Mouse (Mus musculus): ENCODE results near the gene Znhit6. TPM values are rescaled to one million over a fixed set of nuclear protein-coding genes. Genes with fewer than 3 reads are reported as not detected.

Gene Znhit6
- polyA plus RNA-seq, 1 experiment from 2014 or later = 23.3 TPM

DNA sequence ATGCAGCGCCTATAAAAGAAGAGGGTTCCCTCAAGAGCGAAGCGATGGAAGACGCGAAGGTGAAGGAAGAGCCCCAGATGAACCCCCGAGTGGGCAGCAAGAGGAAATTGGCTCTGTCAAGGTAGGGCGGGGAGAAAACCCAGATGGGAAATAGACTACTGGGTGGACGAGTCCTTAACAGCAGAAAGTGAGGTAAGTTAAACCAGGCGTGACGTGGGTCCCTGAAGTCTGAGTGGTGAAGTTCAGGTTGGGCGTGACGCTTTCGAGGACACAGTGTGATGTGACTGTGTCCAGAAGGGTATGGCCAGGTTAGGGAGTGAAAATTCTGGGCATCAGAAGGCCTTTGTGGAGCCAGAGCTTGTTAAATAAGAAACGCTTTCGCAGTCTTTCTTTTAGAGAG, 871 bp downstream of the Znhit6 start:
- no peak for ATAC-seq (ENCODE audit: extremely low read depth, insufficient number of reproducible peaks, low FRiP score, low TSS enrichment)
- H3K27me3 ChIP-seq (replicated peaks) = no peaks in the 10 kb centered on the region
- no peaks in the 10 kb centered on the region for H3K9me3 ChIP-seq
- no peak overlapping the region for H3K27ac ChIP-seq (replicated peaks)
- H3K4me1 ChIP-seq = peaks cover 19% of the 10 kb centered on the region
- peak overlapping the region; percentile 91 for H3K4me3 ChIP-seq
- WGBS = 27% methylated on average over 15 of the region's 15 CpGs
- peak overlapping the region; percentile 92 for H3K4me2 ChIP-seq
- peaks cover 42% of the 10 kb centered on the region for H3K36me3 ChIP-seq
- H3K9ac ChIP-seq = peak overlapping the region; percentile 83

GRCm38 (mm10) chr3:145583043-145583442, 7.0 kb downstream of the Znhit6 start:
- WGBS = 79% methylated on average over 4 of the region's 4 CpGs
- no peak for ATAC-seq (ENCODE audit: extremely low read depth, insufficient number of reproducible peaks, low FRiP score, low TSS enrichment)
- H3K4me3 ChIP-seq = no peak overlapping the region
- no peaks in the 10 kb centered on the region for H3K4me1 ChIP-seq
- H3K4me2 ChIP-seq = no peak overlapping the region
- H3K36me3 ChIP-seq = peaks cover 85% of the 10 kb centered on the region
- H3K27me3 ChIP-seq (replicated peaks) = no peaks in the 10 kb centered on the region
- no peaks in the 10 kb centered on the region for H3K9me3 ChIP-seq
- no peak overlapping the region for H3K27ac ChIP-seq (replicated peaks)
- H3K9ac ChIP-seq = no peak overlapping the region

DNA sequence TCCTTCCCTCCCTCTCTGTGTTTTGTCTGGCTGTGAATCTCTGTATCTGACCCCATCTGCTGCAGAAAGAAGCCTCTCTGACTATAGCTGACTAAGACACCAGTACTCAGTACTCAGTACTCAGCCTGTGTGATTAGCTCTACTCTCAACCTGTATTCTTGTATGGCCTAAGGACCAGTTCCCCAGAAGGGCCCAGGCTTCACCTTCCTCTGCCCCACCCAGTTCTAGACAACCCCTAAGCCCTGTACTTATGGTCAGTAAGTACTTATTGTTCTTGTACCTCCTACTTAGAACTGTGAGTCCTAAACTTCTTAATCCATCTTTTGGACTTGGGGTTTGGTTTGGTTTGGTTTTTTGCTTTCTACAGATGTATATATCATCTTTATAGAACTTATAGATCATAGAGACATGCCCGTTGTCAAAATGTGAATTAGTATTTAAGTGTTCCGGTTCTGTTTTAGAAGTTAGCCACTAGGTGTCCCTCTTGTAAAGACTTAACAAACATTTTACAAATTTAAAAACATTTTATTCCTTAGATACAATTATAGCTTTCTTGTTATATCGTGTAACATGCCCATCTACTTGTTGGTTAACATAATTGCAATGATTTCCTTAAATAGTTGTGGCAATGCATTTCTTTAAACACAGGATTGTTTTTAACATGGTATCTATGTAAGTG, 7.7 kb downstream of the Znhit6 start:
- Histone ChIP-seq H3K27me3 (replicated peaks) (no peaks in the 10 kb centered on the region), H3K4me2 (no peak overlapping the region), H3K27ac (replicated peaks) (no peak overlapping the region), H3K9ac (no peak overlapping the region), H3K9me3 (no peaks in the 10 kb centered on the region), H3K4me3 (no peak overlapping the region), H3K36me3 (peaks cover 79% of the 10 kb centered on the region), H3K4me1 (no peaks in the 10 kb centered on the region)
- WGBS = 63% methylated on average over 3 of the region's 3 CpGs
- ATAC-seq (ENCODE audit: extremely low read depth, insufficient number of reproducible peaks, low FRiP score, low TSS enrichment) = no peak

DNA sequence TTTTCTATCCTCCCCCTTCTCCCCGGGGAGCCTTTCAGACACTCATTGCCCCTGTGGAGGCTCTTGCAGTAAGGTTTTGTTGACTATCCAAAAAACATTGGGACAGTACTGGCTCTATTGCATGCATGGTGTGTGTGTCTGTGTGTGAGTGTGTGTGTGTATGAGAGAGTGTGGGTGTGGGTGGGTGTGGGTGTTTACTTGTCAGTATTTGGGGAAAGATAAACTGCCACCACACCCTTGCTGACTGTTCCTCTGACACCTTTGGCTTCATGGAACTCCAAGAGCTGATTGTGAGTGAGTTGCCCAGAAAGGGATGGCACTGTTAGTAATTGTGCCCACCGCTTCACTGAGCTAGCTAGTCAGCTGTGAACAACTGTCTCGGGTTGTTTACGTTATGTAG, 14.6 kb downstream of the Znhit6 start:
- H3K4me2 ChIP-seq = peak overlapping the region; percentile 16; the same call in 1 of the 2 replicates
- no peaks in the 10 kb centered on the region for H3K4me1 ChIP-seq
- ATAC-seq (ENCODE audit: extremely low read depth, insufficient number of reproducible peaks, low FRiP score, low TSS enrichment) = no peak
- H3K36me3 ChIP-seq = peaks cover 80% of the 10 kb centered on the region
- H3K9ac ChIP-seq = no peak overlapping the region
- no peaks in the 10 kb centered on the region for H3K9me3 ChIP-seq
- 90% methylated on average over 4 of the region's 4 CpGs for WGBS
- H3K27ac ChIP-seq (replicated peaks) = no peak overlapping the region
- no peaks in the 10 kb centered on the region for H3K27me3 ChIP-seq (replicated peaks)
- no peak overlapping the region for H3K4me3 ChIP-seq

GRCm38 (mm10) chr3:145591841-145592542, 16.0 kb downstream of the Znhit6 start:
- H3K4me3 ChIP-seq = no peak overlapping the region
- H3K9ac ChIP-seq = no peak overlapping the region
- WGBS = 90% methylated on average over 6 of the region's 6 CpGs
- no peaks in the 10 kb centered on the region for H3K9me3 ChIP-seq
- no peak overlapping the region for H3K27ac ChIP-seq (replicated peaks)
- ATAC-seq (ENCODE audit: extremely low read depth, insufficient number of reproducible peaks, low FRiP score, low TSS enrichment) = no peak
- no peaks in the 10 kb centered on the region for H3K27me3 ChIP-seq (replicated peaks)
- H3K4me2 ChIP-seq = no peak overlapping the region
- no peaks in the 10 kb centered on the region for H3K4me1 ChIP-seq
- peaks cover 74% of the 10 kb centered on the region for H3K36me3 ChIP-seq

DNA sequence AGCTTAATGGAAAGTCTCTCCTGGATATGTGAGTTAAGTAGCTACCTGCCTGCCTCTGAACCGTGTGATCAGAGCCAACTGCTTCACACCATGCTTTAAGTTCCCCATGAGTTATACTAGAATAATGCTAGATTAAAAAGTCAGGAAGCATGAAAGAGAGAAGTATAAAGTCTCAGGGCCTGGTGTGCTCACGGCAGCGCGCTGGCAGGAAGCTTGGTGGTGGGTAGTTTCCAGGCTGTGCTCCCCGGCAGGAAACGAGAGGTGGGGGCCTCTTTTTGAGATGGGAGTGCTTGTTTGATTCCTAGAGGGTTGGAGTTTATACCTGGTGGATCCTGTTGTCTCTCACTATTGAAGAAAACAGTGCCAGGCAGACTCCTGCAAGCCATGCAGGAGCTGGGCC, 19.3 kb downstream of the Znhit6 start:
- Histone ChIP-seq H3K9ac (no peak overlapping the region), H3K4me1 (peaks cover under 1% of the 10 kb centered on the region; the same call in 1 of the 2 replicates), H3K27ac (replicated peaks) (no peak overlapping the region), H3K27me3 (replicated peaks) (no peaks in the 10 kb centered on the region), H3K36me3 (peaks cover 86% of the 10 kb centered on the region), H3K9me3 (no peaks in the 10 kb centered on the region), H3K4me3 (no peak overlapping the region), H3K4me2 (no peak overlapping the region)
- 87% methylated on average over 6 of the region's 6 CpGs for WGBS
- no peak for ATAC-seq (ENCODE audit: extremely low read depth, insufficient number of reproducible peaks, low FRiP score, low TSS enrichment)

DNA sequence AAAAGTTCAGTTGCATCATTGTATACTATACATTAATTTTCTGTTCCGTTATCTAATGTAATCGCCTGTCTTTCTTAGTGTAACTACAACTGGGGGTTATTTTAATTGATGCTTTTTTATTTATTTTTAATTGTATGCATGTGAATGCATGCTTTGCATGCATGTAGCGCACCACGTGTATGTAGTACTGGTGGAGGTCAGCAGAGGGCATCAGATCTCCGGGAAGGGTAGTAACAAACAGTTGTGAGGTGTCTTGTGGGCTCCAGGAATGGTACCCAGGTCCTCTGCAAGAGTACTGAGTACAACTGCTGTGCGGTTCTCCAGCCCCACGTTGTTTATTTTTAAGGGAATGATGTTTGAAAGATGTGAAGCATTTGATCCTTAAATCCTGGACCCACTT, 23.1 kb downstream of the Znhit6 start:
- H3K36me3 ChIP-seq = peaks cover 80% of the 10 kb centered on the region
- ATAC-seq (ENCODE audit: extremely low read depth, insufficient number of reproducible peaks, low FRiP score, low TSS enrichment) = no peak
- 91% methylated on average over 7 of the region's 7 CpGs for WGBS
- peaks cover 21% of the 10 kb centered on the region for H3K4me1 ChIP-seq
- no peak overlapping the region for H3K27ac ChIP-seq (replicated peaks)
- H3K9me3 ChIP-seq = no peaks in the 10 kb centered on the region
- no peak overlapping the region for H3K4me2 ChIP-seq
- H3K9ac ChIP-seq = no peak overlapping the region
- H3K4me3 ChIP-seq = no peak overlapping the region
- H3K27me3 ChIP-seq (replicated peaks) = no peaks in the 10 kb centered on the region

DNA sequence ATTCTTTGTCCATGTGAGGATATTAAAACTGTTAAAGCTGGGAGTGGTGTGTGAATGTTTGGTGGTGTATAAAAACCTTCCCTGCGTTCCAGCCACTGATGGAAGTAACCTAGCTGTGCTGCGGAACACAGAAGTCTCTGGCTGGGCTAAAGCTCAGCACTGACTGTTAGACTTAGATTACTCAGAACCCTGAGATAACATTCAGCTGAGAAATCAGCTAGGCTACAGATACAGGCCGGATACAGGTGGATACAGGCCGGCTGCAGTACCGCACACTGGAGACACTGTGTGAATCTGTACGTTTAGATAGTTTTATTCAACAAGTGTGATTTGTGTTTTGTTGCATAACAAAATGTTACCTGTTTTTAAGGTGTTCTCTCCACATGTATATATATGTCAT, 24.8 kb downstream of the Znhit6 start:
- H3K27me3 ChIP-seq (replicated peaks) = no peaks in the 10 kb centered on the region
- 62% methylated on average over 6 of the region's 6 CpGs for WGBS
- H3K9ac ChIP-seq = no peak overlapping the region
- no peak overlapping the region for H3K4me2 ChIP-seq
- H3K27ac ChIP-seq (replicated peaks) = no peak overlapping the region
- ATAC-seq (ENCODE audit: extremely low read depth, insufficient number of reproducible peaks, low FRiP score, low TSS enrichment) = no peak
- peaks cover 82% of the 10 kb centered on the region for H3K36me3 ChIP-seq
- H3K4me1 ChIP-seq = peaks cover 21% of the 10 kb centered on the region
- no peaks in the 10 kb centered on the region for H3K9me3 ChIP-seq
- H3K4me3 ChIP-seq = no peak overlapping the region

- Histone ChIP-seq H3K9me3 (no peaks in the 10 kb centered on the region), H3K36me3 (peaks cover 80% of the 10 kb centered on the region), H3K27ac (replicated peaks) (no peak overlapping the region), H3K27me3 (replicated peaks) (no peaks in the 10 kb centered on the region), H3K4me3 (no peak overlapping the region), H3K4me2 (no peak overlapping the region), H3K4me1 (peaks cover 21% of the 10 kb centered on the region), H3K9ac (no peak overlapping the region)
- ATAC-seq (ENCODE audit: extremely low read depth, insufficient number of reproducible peaks, low FRiP score, low TSS enrichment) = no peak
- 70% methylated on average over 6 of the region's 6 CpGs for WGBS
Observed at GRCm38 (mm10) chr3:145601345-145601744, 25.3 kb downstream of the Znhit6 start.

GRCm38 (mm10) chr3:145602410-145603206, 26.6 kb downstream of the Znhit6 start:
- H3K9me3 ChIP-seq = no peaks in the 10 kb centered on the region
- H3K27me3 ChIP-seq (replicated peaks) = no peaks in the 10 kb centered on the region
- H3K4me2 ChIP-seq = peak overlapping the region; percentile 18
- peaks cover 21% of the 10 kb centered on the region for H3K4me1 ChIP-seq
- no peak overlapping the region for H3K4me3 ChIP-seq
- WGBS = 48% methylated on average over 11 of the region's 11 CpGs
- peak overlapping the region; percentile 34; the same call in 1 of the 2 replicates for H3K27ac ChIP-seq (replicated peaks)
- H3K36me3 ChIP-seq = peaks cover 88% of the 10 kb centered on the region
- H3K9ac ChIP-seq = peak overlapping the region; percentile 40; the same call in 1 of the 2 replicates
- no peak for ATAC-seq (ENCODE audit: extremely low read depth, insufficient number of reproducible peaks, low FRiP score, low TSS enrichment)

DNA sequence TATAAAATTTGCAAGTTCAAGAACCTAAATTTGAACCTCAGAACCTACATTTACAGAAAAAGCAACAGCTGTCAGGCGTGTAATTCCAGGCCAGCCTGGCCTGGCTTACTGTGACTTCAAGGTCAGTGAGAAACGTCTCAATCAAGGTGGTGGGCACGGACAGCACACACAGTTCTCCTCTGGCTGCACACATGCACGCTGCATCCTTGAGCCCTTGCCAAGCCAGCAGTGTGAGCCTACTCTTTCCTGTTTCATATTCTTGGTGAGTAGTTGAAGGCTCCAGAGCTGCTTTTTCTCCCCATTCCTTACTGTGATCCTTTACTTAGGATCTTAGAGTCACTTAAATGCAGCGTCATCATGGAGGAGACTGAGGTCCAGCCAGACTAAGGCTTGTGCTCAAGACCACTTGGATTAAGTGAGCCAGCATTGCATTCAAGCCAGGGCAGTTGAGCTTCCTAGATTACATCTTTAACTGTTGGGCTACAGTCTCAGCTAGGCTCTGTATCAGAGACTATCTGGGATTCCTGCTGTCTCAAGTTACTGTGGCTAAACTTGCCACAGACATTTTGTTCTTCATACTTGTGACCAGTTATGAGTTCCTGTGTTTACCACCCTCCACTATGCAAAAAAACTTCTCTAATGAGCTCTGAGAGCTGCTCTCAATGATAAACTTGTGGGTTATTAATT, 29.6 kb downstream of the Znhit6 start:
- no peak for ATAC-seq (ENCODE audit: extremely low read depth, insufficient number of reproducible peaks, low FRiP score, low TSS enrichment)
- H3K4me1 ChIP-seq = peaks cover 18% of the 10 kb centered on the region
- no peak overlapping the region for H3K4me2 ChIP-seq
- H3K4me3 ChIP-seq = no peak overlapping the region
- H3K27me3 ChIP-seq (replicated peaks) = no peaks in the 10 kb centered on the region
- no peaks in the 10 kb centered on the region for H3K9me3 ChIP-seq
- 78% methylated on average over 5 of the region's 5 CpGs for WGBS
- no peak overlapping the region for H3K27ac ChIP-seq (replicated peaks)
- no peak overlapping the region for H3K9ac ChIP-seq
- H3K36me3 ChIP-seq = peaks cover 67% of the 10 kb centered on the region

Measured in heart, embryonic 13.5 days (tissue).